Mouse (Mus musculus): ENCODE measurements around the gene Galm.
"Not testable (repeated sequence)": the region's sequence is repeated elsewhere in the genome, so short reads cannot be mapped to it uniquely, and the experiment has no call there.

Gene Galm

GRCm38 (mm10) chr17:80213998-80214397 is 86.7 kb downstream of the Galm start:
- DNase-seq (ENCODE audit: low spot score), result not testable (repeated sequence)

GRCm38 (mm10) chr17:80220131-80220530 is 92.9 kb downstream of the Galm start:
- peak; percentile 63 for DNase-seq (ENCODE audit: low spot score)

GRCm38 (mm10) chr17:80221202-80221601 is 93.9 kb downstream of the Galm start:
- DNase-seq (ENCODE audit: low spot score), result no peak

- DNase-seq (ENCODE audit: low spot score), result no peak
These were observed 94.8 kb downstream of the Galm start for GRCm38 (mm10) chr17:80221890-80222628.

- DNase-seq (ENCODE audit: low spot score), result no peak
These were observed 96.6 kb downstream of the Galm start for GRCm38 (mm10) chr17:80223829-80224228.

GRCm38 (mm10) chr17:80224326-80225116 is 97.2 kb downstream of the Galm start, which contains the start of gene Gemin6:
Gene Gemin6 (plus strand): TSS chr17:80224441.
- peak; percentile 93 for DNase-seq (ENCODE audit: low spot score)

- DNase-seq (ENCODE audit: low spot score), result not testable (repeated sequence)
These were observed 97.9 kb downstream of the Galm start for GRCm38 (mm10) chr17:80225142-80225541.

GRCm38 (mm10) chr17:80229396-80229795 is 102.1 kb downstream of the Galm start:
- no peak for DNase-seq (ENCODE audit: low spot score)

GRCm38 (mm10) chr17:80233844-80234243 is 106.6 kb downstream of the Galm start:
- no peak for DNase-seq (ENCODE audit: low spot score)

- DNase-seq (ENCODE audit: low spot score), result no peak
These were observed 107.1 kb downstream of the Galm start for GRCm38 (mm10) chr17:80234376-80234775.

Measured in yolk sac, embryonic 10.5 days (tissue).